Mouse (Mus musculus) limb, embryonic 10.5 days (tissue): ENCODE data around the gene Dnmt3c. TPM values are rescaled to one million over a fixed set of nuclear protein-coding genes. Genes with fewer than 3 reads are reported as not detected.

Source experiments
- polyA plus RNA-seq: library from polyadenylated mRNA; unstranded; fragments of >200 nt; fragmentation: Nextera tagmentation; extraction: Ambion mirVana; gene quantifications from 2 replicates; pipeline ENCODE4 v1.2.1, GENCODE M21; 2016

The Dnmt3c gene
- polyA plus RNA-seq, 1 experiment from 2014 or later, result not detected

Other genes starting within 250 kb of the Dnmt3c start
- gene 4930404H24Rik, start 203.9 kb upstream of the Dnmt3c start, polyA plus RNA-seq, result not detected in 2 replicates
- 15.8 and 17.2 TPM in 2 replicates for gene Nol4l, start 166.7 kb upstream of the Dnmt3c start, polyA plus RNA-seq
- gene Commd7, start 63.9 kb upstream of the Dnmt3c start, polyA plus RNA-seq, result 73.9 and 74.4 TPM in 2 replicates
- 26.1 and 26.2 TPM in 2 replicates for gene Dnmt3b, start 47.2 kb upstream of the Dnmt3c start, polyA plus RNA-seq
- 256 and 264 TPM in 2 replicates for gene Mapre1, start 44.6 kb downstream of the Dnmt3c start, polyA plus RNA-seq
- gene Efcab8, start 83.3 kb downstream of the Dnmt3c start, polyA plus RNA-seq, result 0.06 TPM in 1 of 2 replicates, not detected in the other
- not detected in 2 replicates for gene Sun5, start 174.4 kb downstream of the Dnmt3c start, polyA plus RNA-seq
- gene Bpifb2, start 178.4 kb downstream of the Dnmt3c start, polyA plus RNA-seq, result not detected in 2 replicates
- gene Bpifb6, start 203.7 kb downstream of the Dnmt3c start, polyA plus RNA-seq, result not detected in 2 replicates
- gene Bpifb3, start 221.6 kb downstream of the Dnmt3c start, polyA plus RNA-seq, result not detected in 2 replicates
- not detected in 2 replicates for gene Bpifb4, start 241.6 kb downstream of the Dnmt3c start, polyA plus RNA-seq